Mouse (Mus musculus): ENCODE data around the gene Pjvk.

DNA sequence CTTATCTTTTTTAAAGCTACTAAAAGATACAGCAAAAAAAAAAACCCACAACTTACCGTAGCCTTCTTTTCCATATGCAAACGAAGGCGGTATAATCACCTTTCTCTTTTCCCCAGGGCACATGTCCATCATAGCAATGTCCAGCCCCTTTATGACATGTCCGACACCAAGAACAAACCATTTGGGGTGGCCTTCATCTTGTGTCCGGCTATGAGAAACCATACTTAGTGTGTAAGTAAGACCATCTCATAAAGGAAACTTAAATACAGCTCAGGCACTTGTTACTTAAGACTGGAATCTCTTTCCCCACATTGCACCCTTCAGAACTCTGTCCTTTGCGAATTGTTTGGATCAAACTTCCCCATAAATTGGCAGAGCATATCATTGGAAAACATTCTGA is 23.4 kb downstream of the Pjvk start:
- TF ChIP-seq POLR2A (IDR thresholded peaks at IDR 0.05; ENCODE audit: insufficient read length, low read depth): no peak
- TF ChIP-seq MAX (IDR thresholded peaks at IDR 0.05; ENCODE audit: low read depth): no peak
- TF ChIP-seq TCF12 (IDR thresholded peaks at IDR 0.05; ENCODE audit: insufficient read depth, poor library complexity, severe bottlenecking): no peak
- no peak for TF ChIP-seq CEBPB (IDR thresholded peaks at IDR 0.05; ENCODE audit: insufficient read depth, poor library complexity, severe bottlenecking)
- no peak for TF ChIP-seq USF1 (IDR thresholded peaks at IDR 0.05; ENCODE audit: low read depth)
- no peak for TF ChIP-seq REST (IDR thresholded peaks at IDR 0.05; ENCODE audit: insufficient read depth, insufficient read length)
- no peak for TF ChIP-seq POLR2AphosphoS2 (IDR thresholded peaks at IDR 0.05; ENCODE audit: insufficient read length, low read depth)
- TF ChIP-seq MYOG (IDR thresholded peaks at IDR 0.05; ENCODE audit: control insufficient read depth in 1 of 3, insufficient read depth in 1 of 3, insufficient read length in 2 of 3, low read depth in 2 of 3): no peak
- TF ChIP-seq E2F4 (IDR thresholded peaks at IDR 0.05; ENCODE audit: insufficient read depth): no peak
- no peak for TF ChIP-seq MYOD1 (IDR thresholded peaks at IDR 0.05; ENCODE audit: control insufficient read depth in 1 of 3, insufficient read length in 2 of 3, low read depth in 2 of 3)
- no peak for TF ChIP-seq TCF3 (IDR thresholded peaks at IDR 0.05; ENCODE audit: insufficient read length, low read depth)
